Mouse (Mus musculus) heart, embryonic 14.5 days (tissue): ENCODE results near the gene Irs1. TPM values are rescaled to one million over a fixed set of nuclear protein-coding genes. Genes with fewer than 3 reads are reported as not detected.

Experiments
- ATAC-seq: fragments of 200-750 bp; cut with Nextera tagmentation; 2 replicates; pipeline ENCODE4 v1.8.0; 2017; ENCODE audit warnings: low read depth, moderate TSS enrichment; ENCODE audit not compliant: insufficient number of reproducible peaks, insufficient read depth, low FRiP score
- H3K27ac ChIP-seq, 2 experiments: fragments of 200-500 bp in 1 of 2; fragments of 300-500 bp in 1 of 2; sonication (generic) in 1 of 2; replicated peaks in 1 of 2; 2 replicates each; pipeline ENCODE4 v1.5.1; 2012 to 2014; ENCODE audit warnings: low read depth in 2 of 2, low read length in 2 of 2, control low read depth in 1 of 2, mild to moderate bottlenecking in 1 of 2, mixed read lengths in 1 of 2; ENCODE audit not compliant: control insufficient read depth in 1 of 2, insufficient read depth in 1 of 2
- H3K27me3 ChIP-seq: fragments of 300-500 bp; sonication (generic); 2 replicates; pipeline ENCODE4 v1.6.1; 2014; ENCODE audit warnings: mild to moderate bottlenecking, low read length, control low read depth; ENCODE audit not compliant: control insufficient read depth, insufficient read depth
- H3K36me3 ChIP-seq: fragments of 300-500 bp; sonication (generic); 2 replicates; pipeline ENCODE4 v1.6.1; 2014; ENCODE audit warnings: mild to moderate bottlenecking, control low read depth, low read length, mixed read lengths; ENCODE audit not compliant: control insufficient read depth, insufficient read depth
- H3K4me1 ChIP-seq, 2 experiments: fragments of 200-500 bp in 1 of 2; fragments of 300-500 bp in 1 of 2; sonication (generic) in 1 of 2; 2 replicates each; pipeline ENCODE4 v1.6.1; 2012 to 2014; ENCODE audit warnings: low read length in 2 of 2, control low read depth in 1 of 2, mixed read lengths in 1 of 2; ENCODE audit not compliant: control insufficient read depth in 2 of 2, insufficient read depth in 2 of 2
- H3K4me2 ChIP-seq: fragments of 300-500 bp; sonication (generic); 2 replicates; pipeline ENCODE4 v1.6.1; 2014; ENCODE audit warnings: mild to moderate bottlenecking, low read length
- H3K4me3 ChIP-seq, 2 experiments: fragments of 200-500 bp in 1 of 2; fragments of 300-500 bp in 1 of 2; sonication (generic) in 1 of 2; 2 replicates each; pipeline ENCODE4 v1.5.1; 2012 to 2014; ENCODE audit warnings: low read length in 2 of 2, mild to moderate bottlenecking in 2 of 2, control low read depth in 1 of 2, low read depth in 1 of 2, moderate library complexity in 1 of 2; ENCODE audit not compliant: control insufficient read depth in 1 of 2, insufficient read depth in 1 of 2
- H3K9ac ChIP-seq: fragments of 300-500 bp; sonication (generic); 2 replicates; pipeline ENCODE4 v1.6.1; 2014; ENCODE audit warnings: mild to moderate bottlenecking, low read length
- H3K9me3 ChIP-seq: fragments of 300-500 bp; sonication (generic); 2 replicates; pipeline ENCODE4 v1.6.1; 2016; ENCODE audit warnings: low read length, control low read depth; ENCODE audit not compliant: control insufficient read depth
- WGBS: fragments of 180-500 bp; shearing (Covaris S2); extraction: QIAGEN DNeasy Blood & Tissue Kit; methylation state at CpG from one replicate; pipeline ENCODE4 v1.1.7; 2014; 5-methylcytosine and 5-hydroxymethylcytosine counted together
- polyA plus RNA-seq: library from polyadenylated mRNA; unstranded; fragments of >200 nt; fragmentation: Nextera tagmentation; extraction: Ambion mirVana; gene quantifications from 2 replicates; pipeline ENCODE4 v1.2.1, GENCODE M21; 2014

The Irs1 gene
- polyA plus RNA-seq, 1 experiment from 2014 or later: 10.5 TPM

DNA sequence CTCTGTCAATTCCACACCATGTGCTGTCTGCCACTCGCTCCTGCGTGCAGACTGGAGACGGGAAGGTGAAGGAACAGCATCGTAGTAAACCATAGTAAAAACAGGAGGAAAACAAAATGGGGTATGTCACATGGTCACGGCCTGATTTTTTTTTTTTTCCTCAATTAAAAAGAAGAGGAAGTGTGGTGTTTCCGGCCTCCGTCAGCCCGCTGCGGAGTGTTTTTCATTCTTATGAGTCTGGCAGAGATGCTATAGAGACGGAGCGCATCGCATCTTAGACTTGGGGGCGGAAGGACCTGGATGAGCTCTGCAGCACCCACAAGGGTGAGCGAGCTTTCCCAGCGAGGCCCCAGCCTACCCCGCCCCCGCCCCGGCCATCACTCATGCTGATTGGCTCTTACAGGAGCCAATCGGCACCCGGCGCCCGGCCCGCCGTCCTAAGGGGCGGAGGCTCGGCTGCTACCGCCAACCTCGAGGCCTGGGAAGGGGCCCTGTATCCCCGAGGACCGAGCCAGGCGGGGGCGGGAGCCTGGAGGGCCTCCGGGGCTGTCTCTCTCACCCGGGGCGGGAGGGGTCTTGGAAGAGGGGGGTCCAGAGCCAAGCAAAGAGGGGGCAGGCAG, 8.1 kb downstream of the Irs1 start:
- H3K27me3 ChIP-seq: 0 out of 2 replicates have a peak, but pooled peaks cover 3% of the 10 kb centered on the region
- H3K4me3 ChIP-seq: peak overlapping the region; percentile 55 to 78
- peaks cover 11 to 36% of the 10 kb centered on the region in 2 experiments for H3K4me1 ChIP-seq
- no peaks in the 10 kb centered on the region for H3K9me3 ChIP-seq
- peak overlapping the region; percentile 96 for H3K9ac ChIP-seq
- peak overlapping the region; percentile 92 to 99 for H3K27ac ChIP-seq
- WGBS: under 1% methylated on average over 35 of the region's 35 CpGs
- H3K4me2 ChIP-seq: peak overlapping the region; percentile 73
- peaks cover 29% of the 10 kb centered on the region for H3K36me3 ChIP-seq
- peak; percentile 96 for ATAC-seq

DNA sequence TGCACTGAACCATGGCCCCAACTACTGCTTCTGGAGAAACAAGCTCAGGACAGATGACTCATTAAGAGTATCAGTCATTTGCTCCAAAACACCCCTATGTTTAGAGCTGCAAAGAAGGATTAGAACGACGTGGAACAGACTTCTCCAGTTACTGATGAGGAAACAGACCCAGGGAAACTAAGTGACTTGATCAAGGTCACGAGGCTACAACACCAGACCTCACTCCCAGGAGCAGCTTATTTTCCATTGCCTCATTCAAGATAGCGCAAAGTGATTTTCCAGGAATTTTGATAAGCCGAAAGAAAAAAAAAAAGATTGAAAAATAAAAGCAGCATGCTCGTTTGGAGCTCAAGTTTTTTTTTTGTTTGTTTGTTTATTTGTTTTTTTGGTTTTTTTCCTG, 9.4 kb downstream of the Irs1 start:
- Histone ChIP-seq H3K36me3 (peaks cover 29% of the 10 kb centered on the region), H3K9me3 (no peaks in the 10 kb centered on the region), H3K27ac (peak overlapping the region; percentile 84 to 92), H3K4me3 (no peak overlapping the region), H3K4me2 (peak overlapping the region; percentile 73), H3K27me3 (no peaks in the 10 kb centered on the region), H3K4me1 (peaks cover 5 to 28% of the 10 kb centered on the region in 2 experiments; a peak in 3 of 4 replicates), H3K9ac (no peak overlapping the region)
- 11% methylated on average over 6 of the region's 6 CpGs for WGBS
- ATAC-seq: no peak

DNA sequence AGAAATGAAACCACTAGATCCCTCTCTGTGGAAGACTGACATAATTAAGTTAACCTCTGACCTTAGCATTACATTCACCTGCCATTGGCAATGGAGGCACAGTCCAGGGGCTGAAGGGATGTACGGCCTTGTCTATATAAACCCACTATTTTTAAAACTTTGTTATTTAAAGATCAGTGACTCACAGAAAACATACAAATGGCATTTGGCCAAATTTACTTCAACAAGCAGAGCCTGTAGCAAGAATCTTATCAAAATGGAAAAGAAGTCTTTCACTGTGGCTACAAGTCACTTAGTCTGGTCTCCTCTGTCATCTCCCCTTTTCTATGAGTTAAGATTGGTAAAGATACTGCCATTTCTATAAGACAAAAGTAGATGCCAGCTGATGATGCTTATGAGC, 11.4 kb downstream of the Irs1 start:
- Histone ChIP-seq H3K4me2 (no peak overlapping the region), H3K9me3 (no peaks in the 10 kb centered on the region), H3K36me3 (peaks cover 36% of the 10 kb centered on the region), H3K4me1 (peaks cover 5 to 34% of the 10 kb centered on the region in 2 experiments; a peak in 3 of 4 replicates), H3K27me3 (no peaks in the 10 kb centered on the region), H3K9ac (no peak overlapping the region), H3K27ac (peak overlapping the region in 1 of 2 experiments; percentile 24; a peak in 1 of 4 replicates), H3K4me3 (no peak overlapping the region)
- 8% methylated on average over 1 of the region's 1 CpGs for WGBS
- ATAC-seq: no peak

DNA sequence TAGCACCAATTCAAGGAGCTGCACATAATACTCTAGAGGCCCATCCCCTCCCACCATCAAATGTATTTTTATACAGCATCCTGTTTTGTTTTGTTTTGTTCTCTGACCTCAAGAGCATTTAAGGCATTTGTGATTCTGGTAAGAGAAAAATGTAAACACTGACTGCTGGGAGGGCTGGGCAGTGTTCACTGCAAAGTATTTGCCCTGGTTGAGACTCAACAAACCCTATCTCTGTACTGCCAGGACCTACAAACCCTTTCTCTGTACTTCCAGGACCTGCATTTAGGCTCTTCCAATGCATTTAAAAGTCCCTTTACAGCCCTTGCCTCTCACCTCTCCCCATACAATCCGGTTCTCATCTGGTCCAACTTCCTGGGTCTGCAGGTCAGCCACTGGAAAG, 16.9 kb downstream of the Irs1 start:
- no peak overlapping the region for H3K4me2 ChIP-seq

DNA sequence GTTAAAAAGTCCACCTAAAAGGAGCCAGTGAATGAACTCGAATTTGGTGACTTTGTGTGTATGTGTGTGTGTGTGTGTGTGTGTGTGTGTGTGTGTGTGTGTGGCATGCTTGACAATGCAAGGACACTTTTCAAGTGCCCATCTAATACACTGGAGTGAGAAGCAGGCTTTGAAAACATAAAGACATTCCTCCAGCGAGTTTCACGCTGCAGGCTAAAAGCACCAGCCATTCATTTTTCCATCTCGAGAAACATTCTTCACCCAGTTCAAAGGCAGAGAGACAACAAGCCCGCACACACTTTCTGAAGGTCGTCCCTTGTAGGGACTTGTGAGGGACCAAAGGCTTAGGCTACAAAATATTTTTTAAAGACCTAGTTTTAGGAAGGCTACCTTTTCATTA, 17.7 kb downstream of the Irs1 start:
- H3K27ac ChIP-seq: peak overlapping the region; percentile 16 to 29; a peak in 2 of 4 replicates
- peaks cover 43% of the 10 kb centered on the region for H3K36me3 ChIP-seq
- H3K9me3 ChIP-seq: no peaks in the 10 kb centered on the region
- H3K27me3 ChIP-seq: no peaks in the 10 kb centered on the region
- WGBS: 31% methylated on average over 6 of the region's 6 CpGs
- no peak overlapping the region for H3K4me2 ChIP-seq
- peaks cover 9 to 42% of the 10 kb centered on the region in 2 experiments for H3K4me1 ChIP-seq
- no peak overlapping the region for H3K9ac ChIP-seq
- no peak for ATAC-seq
- no peak overlapping the region for H3K4me3 ChIP-seq

More for the DNA sequence above, 16.9 kb downstream of the Irs1 start:
- Histone ChIP-seq H3K27me3 (no peaks in the 10 kb centered on the region), H3K4me3 (no peak overlapping the region), H3K4me1 (peaks cover 9 to 41% of the 10 kb centered on the region in 2 experiments), H3K9me3 (no peaks in the 10 kb centered on the region), H3K36me3 (peaks cover 50% of the 10 kb centered on the region), H3K9ac (no peak overlapping the region), H3K27ac (peak overlapping the region in 1 of 2 experiments; percentile 29; a peak in 1 of 4 replicates)
- 41% methylated on average over 1 of the region's 1 CpGs for WGBS
- no peak for ATAC-seq

DNA sequence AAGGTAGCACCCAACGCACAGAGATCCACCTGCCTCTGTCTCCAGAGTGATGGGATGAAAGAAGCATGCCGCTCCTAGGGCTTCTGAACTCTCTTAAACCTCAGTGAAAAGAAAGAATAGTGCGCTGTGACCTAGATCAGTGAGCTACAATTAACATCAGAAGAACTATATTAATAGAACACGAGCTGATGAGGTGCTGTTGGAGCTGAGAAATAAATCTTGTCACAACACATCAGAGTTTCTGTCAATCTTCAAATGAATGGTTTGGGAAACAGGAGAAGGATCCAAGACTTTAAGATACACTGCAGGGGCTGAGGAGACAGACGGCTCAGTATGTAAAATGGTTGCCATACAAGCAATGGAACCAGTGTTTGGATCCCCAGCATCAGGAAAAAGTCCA, 19.0 kb downstream of the Irs1 start:
- ATAC-seq: no peak

DNA sequence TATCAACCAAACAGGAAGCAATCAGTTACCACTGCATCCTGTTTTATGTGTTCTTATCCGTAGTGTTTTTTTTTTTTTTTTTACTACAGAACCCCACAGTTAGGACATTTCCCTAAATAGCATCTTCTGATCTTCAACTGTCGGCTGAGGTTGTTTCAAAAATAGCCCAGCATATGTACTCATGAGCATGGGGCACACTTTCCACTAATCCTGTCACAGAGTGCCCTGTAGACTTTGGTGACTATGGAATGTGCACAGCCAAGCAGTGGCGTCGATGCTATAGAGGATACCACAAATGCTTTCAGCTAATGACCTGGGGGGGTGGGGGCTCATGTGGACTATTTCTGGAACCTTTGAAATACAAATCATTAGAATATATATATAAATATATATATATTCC, 23.7 kb downstream of the Irs1 start:
- Histone ChIP-seq H3K9me3 (no peaks in the 10 kb centered on the region), H3K4me1 (peaks cover 2 to 43% of the 10 kb centered on the region in 2 experiments), H3K4me2 (peak overlapping the region; percentile 41), H3K4me3 (no peak overlapping the region), H3K9ac (no peak overlapping the region), H3K27me3 (no peaks in the 10 kb centered on the region), H3K36me3 (peaks cover 10% of the 10 kb centered on the region; the same call in 1 of the 2 replicates), H3K27ac (peak overlapping the region in 1 of 2 experiments; percentile 69; a peak in 3 of 4 replicates)
- 8% methylated on average over 4 of the region's 4 CpGs for WGBS
- peak; percentile 73; the same call in 1 of the 2 replicates for ATAC-seq

More for the DNA sequence above, 19.0 kb downstream of the Irs1 start:
- 62% methylated on average over 5 of the region's 5 CpGs for WGBS
- Histone ChIP-seq H3K4me1 (peaks cover 9 to 55% of the 10 kb centered on the region in 2 experiments), H3K36me3 (peaks cover 30% of the 10 kb centered on the region), H3K9ac (no peak overlapping the region), H3K27ac (no peak overlapping the region), H3K27me3 (no peaks in the 10 kb centered on the region), H3K4me3 (no peak overlapping the region), H3K4me2 (no peak overlapping the region), H3K9me3 (no peaks in the 10 kb centered on the region)
